Comparison of ENCODE assay signal across 11 mouse cellular contexts in the genomic region with DNA sequence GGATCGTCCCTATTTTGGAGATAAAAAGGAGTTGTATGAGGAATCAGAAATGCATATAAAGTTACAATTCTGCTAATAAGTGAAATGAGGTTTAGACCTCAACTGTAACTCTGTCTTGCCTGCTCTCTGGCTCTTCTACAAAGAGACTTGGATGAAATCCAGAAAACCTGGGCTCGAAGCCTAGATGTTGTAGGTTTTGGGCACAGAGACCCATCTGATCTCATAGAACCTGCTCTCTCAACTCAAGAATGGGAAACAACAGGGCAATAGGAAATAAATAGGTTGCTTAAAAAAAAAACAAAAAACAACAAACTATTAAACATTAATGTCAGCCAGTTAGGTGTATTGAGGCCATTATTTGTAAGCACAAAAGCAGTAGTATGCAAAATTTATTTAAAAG.
DNase-seq lines count a peak whose midpoint lies in the region; ATAC-seq lines count a peak whose summit lies in the region.
"Had no signal": no experiment of that assay in that cellular context is flagged by ENCODE, and none has a peak within 500 bp of the region (broad histone marks: within the 10 kb centered on the region; RNA-seq: fewer than 3 reads in every experiment).

No protein-coding gene starts in this region.

- 97% methylated on average over 2 of the region's 2 CpGs for WGBS in forebrain, embryonic 11.5 days

- no peak overlapping the region for H3K9ac ChIP-seq in forebrain, embryonic 11.5 days (ENCODE audit: low read length)
- H3K9ac ChIP-seq: hindbrain, embryonic 13.5 days; liver, embryonic 15.5 days had no signal

- no peaks in the 10 kb centered on the region for H3K4me1 ChIP-seq in forebrain, embryonic 11.5 days (replicated peaks; ENCODE audit: control insufficient read depth, insufficient read depth, low read length)
- H3K4me1 ChIP-seq: hindbrain, embryonic 13.5 days; liver, embryonic 15.5 days had no signal

- H3K4me2 ChIP-seq in forebrain, embryonic 11.5 days (ENCODE audit: low read depth, low read length, severe bottlenecking): no peak overlapping the region
- H3K4me2 ChIP-seq: hindbrain, embryonic 13.5 days; liver, embryonic 15.5 days had no signal

- intact Hi-C loops in left cerebral cortex, postnatal 4 days (cut with DNase I): no loop called here
- intact Hi-C loops in left cerebral cortex, postnatal 36 days (cut with DNase I): no loop called here

- no peak for ATAC-seq in forebrain, embryonic 11.5 days (replicated peaks; ENCODE audit: low FRiP score)

- peak; percentile 4 for DNase-seq in adrenal gland, postnatal 25 days
- DNase-seq in adrenal gland, adult 18-20 months (ENCODE audit: low spot score in 2 of 2): no peak
- DNase-seq in left cerebral cortex, postnatal 4 days: peak; percentile 38
- no peak for DNase-seq in left cerebral cortex, postnatal 36 days (ENCODE audit: low spot score in 2 of 2)
- DNase-seq in Muller cell, postnatal 12 days (ENCODE audit: inconsistent ontology term): peak; percentile 50
- DNase-seq in layer of hippocampus, adult 11-12 months (ENCODE audit: low spot score): peak; percentile 56
- no peak for DNase-seq in embryo, embryonic 10.5 days (ENCODE audit: low spot score)
- DNase-seq in forebrain, embryonic 11.5 days (ENCODE audit: low spot score): no peak
- DNase-seq: thymus, postnatal 25 days had no signal

- H3K4me3 ChIP-seq in forebrain, embryonic 11.5 days (ENCODE audit: low read depth, low read length): no peak overlapping the region
- H3K4me3 ChIP-seq: hindbrain, embryonic 13.5 days; liver, embryonic 15.5 days had no signal

- H3K27me3 ChIP-seq in forebrain, embryonic 11.5 days (ENCODE audit: control insufficient read depth, insufficient read depth, low read length): no peaks in the 10 kb centered on the region
- H3K27me3 ChIP-seq: hindbrain, embryonic 13.5 days; liver, embryonic 15.5 days had no signal

- no peaks in the 10 kb centered on the region for H3K36me3 ChIP-seq in forebrain, embryonic 11.5 days (ENCODE audit: control insufficient read depth, insufficient read depth, low read length)
- H3K36me3 ChIP-seq: hindbrain, embryonic 13.5 days; liver, embryonic 15.5 days had no signal

- no peaks in the 10 kb centered on the region for H3K9me3 ChIP-seq in forebrain, embryonic 11.5 days (ENCODE audit: control insufficient read depth, low read length)
- H3K9me3 ChIP-seq: hindbrain, embryonic 13.5 days; liver, embryonic 15.5 days had no signal

- no peak overlapping the region for H3K27ac ChIP-seq in forebrain, embryonic 11.5 days (ENCODE audit: low read depth, low read length)
- H3K27ac ChIP-seq: hindbrain, embryonic 13.5 days; liver, embryonic 15.5 days had no signal

Comparison
In these comparisons a context has a peak if more than half of its experiments do, and no peak if none do; other contexts are left out.
1. DNase-seq: peak in adrenal gland, postnatal 25 days (single experiment), left cerebral cortex, postnatal 4 days (single experiment), Muller cell, postnatal 12 days (single experiment) and layer of hippocampus, adult 11-12 months (single experiment); none in adrenal gland, adult 18-20 months (0 of 2), left cerebral cortex, postnatal 36 days (0 of 2), embryo, embryonic 10.5 days (single experiment) and forebrain, embryonic 11.5 days (single experiment).